Mouse (Mus musculus) testis, adult 2 months (tissue): ENCODE measurements around the gene Phkb. TPM values are rescaled to one million over a fixed set of nuclear protein-coding genes. Genes with fewer than 3 reads are reported as not detected.

Experiments
- H3K27ac ChIP-seq: fragments of 200-500 bp; 2 replicates; pipeline ENCODE4 v1.5.1; 2012; ENCODE audit warnings: low read depth, low read length; ENCODE audit not compliant: control insufficient read depth, insufficient read depth
- H3K27me3 ChIP-seq: fragments of 200-500 bp; 2 replicates; pipeline ENCODE4 v1.6.1; 2012; ENCODE audit warnings: mild to moderate bottlenecking, low read length, moderate library complexity; ENCODE audit not compliant: control insufficient read depth, insufficient read depth
- H3K36me3 ChIP-seq: fragments of 200-500 bp; 2 replicates; pipeline ENCODE4 v1.6.1; 2012; ENCODE audit warnings: mild to moderate bottlenecking, low read length; ENCODE audit not compliant: control insufficient read depth, insufficient read depth
- H3K4me1 ChIP-seq: fragments of 200-500 bp; 2 replicates; pipeline ENCODE4 v1.6.1; 2012; ENCODE audit warnings: low read length; ENCODE audit not compliant: control insufficient read depth, insufficient read depth
- H3K4me3 ChIP-seq: fragments of 200-500 bp; 2 replicates; pipeline ENCODE4 v1.5.1; 2012; ENCODE audit warnings: low read depth, mild to moderate bottlenecking, low read length, moderate library complexity, mixed read lengths; ENCODE audit not compliant: control insufficient read depth
- CTCF ChIP-seq: fragments of 200-500 bp; IDR thresholded peaks from 2 replicates; pipeline ENCODE4 v1.5.1; 2012; ENCODE audit warnings: low read depth, mild to moderate bottlenecking, inconsistent platforms, low read length, moderate library complexity; ENCODE audit not compliant: control insufficient read depth, insufficient read depth, insufficient replicate concordance
- POLR2A ChIP-seq: fragments of 200-500 bp; IDR thresholded peaks from 2 replicates; pipeline ENCODE4 v1.6.1; 2012; ENCODE audit warnings: low read depth, mild to moderate bottlenecking, inconsistent platforms, low read length, moderate library complexity; ENCODE audit not compliant: control insufficient read depth
- polyA plus RNA-seq: library from polyadenylated mRNA; depleted of rRNA; stranded (reverse); fragments of >200 nt; gene quantifications from 2 replicates; pipeline ENCODE4 v1.2.3, GENCODE M21; 2012; rRNA removed

Phkb gene
- polyA plus RNA-seq, 1 experiment = 2.9 TPM

- no peaks in the 10 kb centered on the region for H3K4me1 ChIP-seq
- no peak overlapping the region for H3K4me3 ChIP-seq
- no peak overlapping the region for H3K27ac ChIP-seq
- H3K36me3 ChIP-seq = no peaks in the 10 kb centered on the region
- H3K27me3 ChIP-seq = no peaks in the 10 kb centered on the region
- no peak for TF ChIP-seq CTCF
Observed at GRCm38 (mm10) chr8:86087468-86087867, 246.7 kb downstream of the Phkb start.

- Histone ChIP-seq H3K4me1 (no peaks in the 10 kb centered on the region), H3K27me3 (no peaks in the 10 kb centered on the region), H3K4me3 (no peak overlapping the region), H3K36me3 (no peaks in the 10 kb centered on the region), H3K27ac (no peak overlapping the region)
- TF ChIP-seq POLR2A (no peak), CTCF (no peak)
Observed at GRCm38 (mm10) chr8:86090666-86091065, 249.9 kb downstream of the Phkb start.

Other genes with a start within 250 kb of the Phkb start
- gene Neto2, start 140.0 kb upstream of the Phkb start, polyA plus RNA-seq = 0.87 and 1.4 TPM in 2 replicates
- 24.9 and 32.4 TPM in 2 replicates for gene Itfg1, start within 50 bp of the Phkb start, polyA plus RNA-seq